Mouse (Mus musculus) liver, embryonic 11.5 days (tissue): ENCODE measurements around the gene Nucb2. TPM values are rescaled to one million over a fixed set of nuclear protein-coding genes. Genes with fewer than 3 reads are reported as not detected.
A peak's percentile ranks its signal among the peaks of the same experiment; 100 is the strongest.

Experiments
- ATAC-seq: fragments of 200-750 bp; cut with Nextera tagmentation; replicated peaks from 2 replicates; pipeline ENCODE4 v1.8.0; 2017; ENCODE audit warnings: moderate number of reproducible peaks, mild to moderate bottlenecking, moderate TSS enrichment, moderate library complexity; ENCODE audit not compliant: low FRiP score
- DNase-seq: peaks from one replicate; pipeline ENCODE4 v3.0.0-alpha.2; 2017; ENCODE audit warnings: low spot score
- H3K27ac ChIP-seq: fragments of 300-500 bp; sonication (generic); 2 replicates; pipeline ENCODE4 v1.5.1; 2014; ENCODE audit warnings: mild to moderate bottlenecking, low read depth, low read length, control low read depth
- H3K27me3 ChIP-seq: fragments of 300-500 bp; sonication (generic); replicated peaks from 2 replicates; pipeline ENCODE4 v1.6.1; 2014; ENCODE audit warnings: low read length, mixed read lengths; ENCODE audit not compliant: control insufficient read depth, insufficient read depth
- H3K36me3 ChIP-seq: fragments of 300-500 bp; sonication (generic); 2 replicates; pipeline ENCODE4 v1.6.1; 2014; ENCODE audit warnings: mild to moderate bottlenecking, low read length, moderate library complexity, mixed read lengths; ENCODE audit not compliant: control insufficient read depth, insufficient read depth
- H3K4me1 ChIP-seq: fragments of 300-500 bp; sonication (generic); replicated peaks from 2 replicates; pipeline ENCODE4 v1.6.1; 2014; ENCODE audit warnings: low read length, mixed read lengths; ENCODE audit not compliant: control insufficient read depth, insufficient read depth
- H3K4me2 ChIP-seq: fragments of 300-500 bp; sonication (generic); 2 replicates; pipeline ENCODE4 v1.6.1; 2014; ENCODE audit warnings: mild to moderate bottlenecking, control low read depth, moderate library complexity
- H3K4me3 ChIP-seq: fragments of 300-500 bp; sonication (generic); 2 replicates; pipeline ENCODE4 v1.5.1; 2014; ENCODE audit warnings: low read depth, low read length, control low read depth
- H3K9ac ChIP-seq: fragments of 300-500 bp; sonication (generic); 2 replicates; pipeline ENCODE4 v1.6.1; 2014; ENCODE audit warnings: low read depth, low read length, control low read depth
- H3K9me3 ChIP-seq: fragments of 300-500 bp; sonication (generic); 2 replicates; pipeline ENCODE4 v1.6.1; 2016; ENCODE audit warnings: low read length, inconsistent platforms, mixed read lengths; ENCODE audit not compliant: control insufficient read depth
- WGBS: fragments of 180-500 bp; shearing (Covaris S2); extraction: QIAGEN DNeasy Blood & Tissue Kit; methylation state at CpG from one replicate; pipeline ENCODE4 v1.1.7; 2014; 5-methylcytosine and 5-hydroxymethylcytosine counted together
- polyA plus RNA-seq: library from polyadenylated mRNA; unstranded; fragments of >200 nt; fragmentation: Nextera tagmentation; extraction: Ambion mirVana; gene quantifications from 2 replicates; pipeline ENCODE4 v1.2.1, GENCODE M21; 2014

The Nucb2 gene
- polyA plus RNA-seq = 8.1 and 8.3 TPM in 2 replicates

DNA sequence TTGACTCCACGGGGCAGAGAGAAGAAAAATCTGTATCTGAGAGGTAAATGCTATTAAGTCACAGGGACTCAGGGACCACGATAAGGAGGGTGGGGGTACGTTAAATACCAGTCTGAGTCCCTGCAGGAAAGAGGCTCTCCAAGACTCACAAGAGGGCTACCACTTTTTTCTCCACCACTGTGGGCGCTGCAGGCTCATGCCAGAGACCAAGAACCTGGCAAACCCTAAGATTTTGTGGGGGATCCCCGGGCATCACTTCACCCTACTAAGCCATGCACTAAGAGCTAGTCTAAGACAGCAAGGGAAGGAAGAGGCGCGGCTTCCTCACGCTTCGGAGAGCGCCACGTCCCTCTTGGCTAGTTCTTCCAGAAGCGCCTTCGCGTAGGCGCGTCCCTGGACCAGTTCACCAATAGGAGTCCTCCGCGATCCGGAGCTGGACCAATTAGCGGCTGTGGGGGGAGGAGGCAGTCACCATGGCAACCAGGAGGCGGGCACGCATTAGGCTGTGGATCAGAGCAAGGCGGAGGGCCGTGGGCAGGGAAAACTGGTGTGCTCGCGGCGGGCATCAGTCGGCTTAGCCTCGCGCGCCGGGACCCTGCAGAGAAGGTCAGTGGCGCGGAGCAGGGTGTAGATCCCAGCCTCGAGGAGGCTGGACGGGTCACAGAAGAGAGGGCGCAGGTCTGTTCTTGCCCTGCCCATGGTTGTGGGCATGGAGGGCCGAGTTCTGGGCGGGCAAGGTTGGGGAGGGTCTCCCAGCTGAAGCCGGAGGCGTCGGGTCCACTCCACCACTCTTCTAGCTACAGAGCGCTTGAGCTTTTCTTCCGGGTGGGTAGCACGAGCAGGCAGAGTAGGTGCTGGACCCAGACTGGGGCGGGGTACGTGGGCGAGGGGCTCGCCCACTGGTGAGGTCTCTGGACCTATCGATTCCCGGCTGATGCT, at the start of gene Nucb2:
TSS of gene Nucb2 (plus strand) at position 491 of the 939 bp plus-strand sequence.
- Histone ChIP-seq H3K4me2 (peak within 1 kb of the TSS; percentile 98), H3K4me3 (peak within 1 kb of the TSS; percentile 71), H3K27me3 (no peaks in the 10 kb centered on the region), H3K36me3 (0 out of 2 replicates have a peak, but pooled peaks cover 2% of the 10 kb centered on the region), H3K27ac (no peak within 1 kb of the TSS), H3K9me3 (no peaks in the 10 kb centered on the region), H3K4me1 (peaks cover 2% of the 10 kb centered on the region), H3K9ac (peak within 1 kb of the TSS; percentile 66)
- under 1% methylated on average over 51 of the region's 51 CpGs for WGBS
- ATAC-seq (peak; percentile 100), DNase-seq (peak; percentile 90)

DNA sequence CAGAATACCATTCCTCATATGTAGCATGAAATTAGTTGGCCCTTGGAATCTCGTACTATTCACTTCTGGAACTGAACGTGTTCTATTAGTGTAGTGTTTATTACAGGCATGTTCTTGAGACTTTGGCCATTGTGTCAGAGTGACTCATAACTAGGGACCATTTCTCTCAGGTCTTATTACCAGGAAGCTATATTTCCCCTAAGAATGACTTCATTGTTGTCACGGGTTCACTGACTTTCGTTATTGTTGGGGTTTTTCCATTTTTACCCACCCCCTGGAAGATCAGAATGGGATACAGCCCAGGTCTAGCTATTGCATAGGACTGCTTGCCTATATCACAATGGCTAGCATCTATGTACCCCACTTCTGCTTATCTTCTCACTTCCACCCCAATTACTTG, 47.2 kb upstream of the Nucb2 start:
- ATAC-seq (no peak), DNase-seq (no peak)
- H3K9ac ChIP-seq = no peak overlapping the region
- H3K36me3 ChIP-seq = no peaks in the 10 kb centered on the region
- H3K27ac ChIP-seq = no peak overlapping the region
- no peaks in the 10 kb centered on the region for H3K9me3 ChIP-seq
- no peak overlapping the region for H3K4me2 ChIP-seq
- no peaks in the 10 kb centered on the region for H3K27me3 ChIP-seq
- WGBS = 74% methylated on average over 4 of the region's 4 CpGs
- H3K4me1 ChIP-seq = no peaks in the 10 kb centered on the region
- no peak overlapping the region for H3K4me3 ChIP-seq

DNA sequence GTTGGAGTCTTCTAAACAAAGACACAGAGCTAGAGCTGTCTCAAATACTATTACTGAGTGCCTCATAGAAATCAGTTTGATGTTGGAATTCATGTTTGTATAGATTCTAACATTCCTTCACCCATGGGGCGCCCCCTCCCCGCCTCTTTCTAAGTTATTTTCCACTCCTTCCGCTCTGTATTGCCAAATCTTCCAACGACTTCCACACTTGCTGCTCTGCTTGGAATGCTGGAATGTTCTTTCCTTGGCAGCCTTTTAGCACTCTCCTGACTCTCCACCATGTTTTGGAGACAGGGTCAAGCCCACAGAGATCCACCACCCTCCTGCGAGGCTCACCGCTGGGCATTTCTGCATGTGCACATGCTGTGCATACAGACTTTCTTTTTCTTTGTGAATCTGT, 46.8 kb upstream of the Nucb2 start:
- Histone ChIP-seq H3K9ac (no peak overlapping the region), H3K4me2 (no peak overlapping the region), H3K4me1 (no peaks in the 10 kb centered on the region), H3K27ac (no peak overlapping the region), H3K4me3 (no peak overlapping the region), H3K9me3 (no peaks in the 10 kb centered on the region), H3K27me3 (no peaks in the 10 kb centered on the region), H3K36me3 (no peaks in the 10 kb centered on the region)
- DNase-seq = no peak
- ATAC-seq = no peak
- 82% methylated on average over 6 of the region's 6 CpGs for WGBS

DNA sequence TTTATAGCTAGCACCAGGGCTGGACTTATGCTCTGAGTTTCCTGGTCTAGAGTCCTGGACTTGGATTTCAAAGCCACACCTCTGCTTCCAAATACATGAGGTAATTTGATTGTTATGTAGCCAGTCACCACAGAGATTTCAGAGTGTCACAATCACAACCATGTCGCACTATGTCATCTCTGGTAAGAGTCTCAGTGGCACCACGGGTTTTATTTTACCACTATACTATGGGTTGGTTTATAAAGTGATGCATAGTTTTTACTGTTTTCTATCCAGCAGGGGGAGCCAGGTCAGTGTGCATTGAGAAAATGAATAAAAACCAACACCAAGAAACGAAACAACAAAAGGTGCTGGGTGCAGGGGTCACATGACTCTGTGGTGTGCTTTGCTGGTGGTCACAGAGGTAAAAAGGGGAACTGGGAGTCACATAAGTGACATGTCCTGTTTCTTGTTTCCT, 45.2 kb upstream of the Nucb2 start:
- no peak for DNase-seq
- no peaks in the 10 kb centered on the region for H3K9me3 ChIP-seq
- no peak overlapping the region for H3K27ac ChIP-seq
- H3K4me3 ChIP-seq = no peak overlapping the region
- H3K9ac ChIP-seq = no peak overlapping the region
- no peak overlapping the region for H3K4me2 ChIP-seq
- H3K36me3 ChIP-seq = no peaks in the 10 kb centered on the region
- no peak; the same call in 1 of the 2 replicates for ATAC-seq
- no peaks in the 10 kb centered on the region for H3K27me3 ChIP-seq
- no peaks in the 10 kb centered on the region for H3K4me1 ChIP-seq
- WGBS = 22% methylated on average over 3 of the region's 3 CpGs

DNA sequence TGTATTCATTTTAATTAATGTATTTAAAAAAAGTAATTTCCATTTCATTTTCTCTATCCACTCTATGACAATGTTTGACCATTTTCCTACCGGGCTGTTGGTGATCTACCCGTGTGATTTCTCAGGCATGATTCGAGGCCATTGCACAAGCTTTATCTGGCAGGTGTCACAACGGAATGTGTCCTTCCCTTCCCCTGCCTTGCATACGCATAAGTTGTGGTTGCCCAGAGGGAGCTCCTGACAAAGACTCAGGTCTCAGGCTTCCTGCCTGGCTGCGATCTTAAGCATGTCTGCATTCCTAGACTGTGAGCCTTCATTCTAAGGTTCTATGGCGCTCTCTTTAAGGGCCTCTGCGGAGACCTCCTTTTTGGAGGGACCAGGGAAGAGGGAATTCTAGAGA, 42.1 kb upstream of the Nucb2 start:
- Histone ChIP-seq H3K27me3 (no peaks in the 10 kb centered on the region), H3K9ac (no peak overlapping the region), H3K4me2 (no peak overlapping the region), H3K4me1 (no peaks in the 10 kb centered on the region), H3K36me3 (no peaks in the 10 kb centered on the region), H3K9me3 (no peaks in the 10 kb centered on the region), H3K4me3 (no peak overlapping the region), H3K27ac (no peak overlapping the region)
- 31% methylated on average over 8 of the region's 8 CpGs for WGBS
- DNase-seq = no peak
- ATAC-seq = no peak

DNA sequence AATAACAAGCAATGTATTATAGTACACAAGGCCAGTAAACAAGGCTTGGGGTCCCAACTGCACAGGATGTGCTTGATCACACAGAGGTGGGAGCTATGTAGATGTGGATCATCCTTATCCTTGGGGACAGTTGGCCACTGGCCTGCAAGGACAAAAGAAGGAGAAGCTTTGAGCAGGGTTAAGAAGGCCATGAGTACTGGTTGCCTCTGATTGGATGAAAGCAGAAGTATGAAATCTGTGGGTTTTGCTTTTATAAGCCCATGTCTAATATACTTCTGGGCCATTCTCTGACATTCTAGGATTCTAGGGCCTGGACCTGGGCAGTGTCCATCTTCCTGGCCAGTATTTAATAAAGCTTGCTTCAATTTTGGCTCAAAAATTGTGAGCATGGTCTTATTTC, 28.3 kb upstream of the Nucb2 start:
- Histone ChIP-seq H3K9ac (no peak overlapping the region), H3K4me1 (no peaks in the 10 kb centered on the region), H3K4me2 (no peak overlapping the region), H3K9me3 (no peaks in the 10 kb centered on the region), H3K27me3 (no peaks in the 10 kb centered on the region; the same call in 1 of the 2 replicates), H3K27ac (no peak overlapping the region), H3K4me3 (no peak overlapping the region), H3K36me3 (no peaks in the 10 kb centered on the region)
- no peak for DNase-seq
- ATAC-seq = no peak

DNA sequence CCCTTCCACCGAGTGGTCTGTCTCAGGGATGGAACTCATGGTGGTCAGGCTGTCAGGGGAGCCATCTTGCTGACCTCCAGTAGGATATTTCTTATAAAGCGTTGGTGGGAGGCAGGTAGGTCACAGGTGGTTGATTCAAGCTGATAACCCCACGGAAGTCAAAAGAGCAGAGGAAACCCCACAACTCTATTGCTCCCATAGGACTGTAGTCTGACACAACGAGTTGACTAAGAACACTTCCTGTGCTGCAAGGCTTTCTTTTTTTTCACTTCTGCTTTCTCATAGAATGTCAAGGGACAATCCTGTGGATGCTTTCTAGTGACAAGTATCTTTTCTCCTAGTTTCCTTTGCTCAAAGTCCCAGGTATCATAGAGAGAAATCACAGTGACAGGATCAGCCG, 27.9 kb upstream of the Nucb2 start:
- WGBS = 49% methylated on average over 5 of the region's 5 CpGs
- H3K9ac ChIP-seq = no peak overlapping the region
- H3K36me3 ChIP-seq = no peaks in the 10 kb centered on the region
- no peak for ATAC-seq
- no peaks in the 10 kb centered on the region for H3K9me3 ChIP-seq
- no peak overlapping the region for H3K4me2 ChIP-seq
- H3K4me1 ChIP-seq = no peaks in the 10 kb centered on the region
- H3K27ac ChIP-seq = no peak overlapping the region
- DNase-seq = no peak
- H3K4me3 ChIP-seq = no peak overlapping the region
- no peaks in the 10 kb centered on the region; the same call in 1 of the 2 replicates for H3K27me3 ChIP-seq

DNA sequence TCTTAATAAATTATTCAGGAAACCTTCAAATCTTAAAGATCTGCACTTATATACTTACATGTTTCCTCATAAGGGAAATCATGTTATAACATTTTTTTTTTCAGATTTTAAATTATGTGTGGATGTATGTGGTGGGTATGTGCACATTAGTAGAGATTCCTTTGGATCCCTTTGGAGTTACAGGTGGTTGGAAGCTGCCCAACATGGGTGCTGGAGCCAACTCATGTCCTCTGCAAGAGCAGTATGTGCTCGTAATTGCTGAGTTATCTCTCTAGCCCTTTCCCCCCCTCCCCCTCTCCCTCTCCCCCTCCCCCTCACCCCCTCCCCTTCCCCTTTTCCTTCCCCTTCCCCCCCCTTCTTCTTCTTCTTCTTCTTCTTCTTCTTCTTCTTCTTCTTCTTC, 21.1 kb upstream of the Nucb2 start:
- Histone ChIP-seq H3K27me3 (no peaks in the 10 kb centered on the region; the same call in 1 of the 2 replicates), H3K27ac (no peak overlapping the region), H3K4me2 (no peak overlapping the region), H3K4me1 (no peaks in the 10 kb centered on the region), H3K36me3 (no peaks in the 10 kb centered on the region), H3K9ac (no peak overlapping the region), H3K4me3 (no peak overlapping the region), H3K9me3 (no peaks in the 10 kb centered on the region)
- no peak for ATAC-seq
- DNase-seq = no peak
- 8% methylated on average over 1 of the region's 1 CpGs for WGBS

DNA sequence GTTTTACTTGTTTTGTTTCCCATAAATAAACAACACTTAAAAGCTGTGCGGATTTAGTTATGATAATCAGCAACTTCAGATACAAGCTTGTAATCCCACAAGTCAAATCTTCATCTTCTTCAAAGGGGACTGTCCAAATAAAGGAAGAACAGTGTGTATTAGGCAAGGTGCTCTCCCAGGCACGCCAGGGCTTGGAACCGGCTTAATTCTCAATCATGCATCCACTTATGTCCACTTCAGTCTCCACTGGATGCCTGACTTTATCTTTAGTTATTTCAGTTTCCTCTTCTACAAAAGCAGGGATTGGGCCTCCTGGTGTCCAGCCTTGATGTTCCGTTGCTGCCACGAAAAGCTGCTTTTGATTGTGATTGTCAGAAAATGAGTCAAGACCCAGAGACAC, 20.4 kb upstream of the Nucb2 start:
- Histone ChIP-seq H3K9ac (no peak overlapping the region), H3K9me3 (no peaks in the 10 kb centered on the region), H3K4me1 (no peaks in the 10 kb centered on the region), H3K27me3 (no peaks in the 10 kb centered on the region; the same call in 1 of the 2 replicates), H3K27ac (no peak overlapping the region), H3K4me2 (no peak overlapping the region), H3K4me3 (no peak overlapping the region), H3K36me3 (no peaks in the 10 kb centered on the region)
- ATAC-seq (no peak), DNase-seq (no peak)
- whole genome bisulfite sequencing = 59% methylated on average over 5 of the region's 5 CpGs
